Mouse (Mus musculus) heart, embryonic 10.5 days (tissue): ENCODE data around the gene Adprhl1. TPM values are rescaled to one million over a fixed set of nuclear protein-coding genes. Genes with fewer than 3 reads are reported as not detected.

ENCODE experiments used
- microRNA counts: library from miRNA; unstranded; fragments of <30 nt; microRNA quantifications from one replicate; lab custom pipeline; 2017
- microRNA-seq: library from miRNA; unstranded; fragments of <30 nt; microRNA quantifications from one replicate; pipeline ENCODE4, GENCODE M21; 2017
- polyA plus RNA-seq: library from polyadenylated mRNA; unstranded; fragments of >200 nt; fragmentation: Nextera tagmentation; extraction: Ambion mirVana; gene quantifications from 2 replicates; pipeline ENCODE4 v1.2.1, GENCODE M21; 2016

The Adprhl1 gene
- polyA plus RNA-seq, 1 experiment from 2014 or later = 49.3 TPM

MicroRNA genes within 50 kb of the gene (microRNA counts, 519-probe panel; counts per million panel counts)
- microRNA mmu-miR-1968 (lab: Ali Mortazavi, UCI) = not detected

Small RNAs within 50 kb of the gene (microRNA-seq; reads per million reads assigned to microRNA genes)
- 61.1 reads per million, percentile 45 among the genes with 10 or more reads in this experiment for gene Mir1968

Other genes starting within 250 kb of the Adprhl1 start
- 0.07 and 1.0 TPM in 2 replicates for gene F7, start 228.1 kb downstream of the Adprhl1 start, polyA plus RNA-seq
- gene F10, start 216.9 kb downstream of the Adprhl1 start, polyA plus RNA-seq = 3.4 and 12.1 TPM in 2 replicates
- gene Proz, start 193.2 kb downstream of the Adprhl1 start, polyA plus RNA-seq = 0.38 and 1.9 TPM in 2 replicates
- gene Pcid2, start 148.7 kb downstream of the Adprhl1 start, polyA plus RNA-seq = 33.0 and 39.4 TPM in 2 replicates
- gene Cul4a, start 148.5 kb downstream of the Adprhl1 start, polyA plus RNA-seq = 107 and 124 TPM in 2 replicates
- gene Lamp1, start 95.0 kb downstream of the Adprhl1 start, polyA plus RNA-seq = 290 and 334 TPM in 2 replicates
- gene Grtp1, start 53.5 kb downstream of the Adprhl1 start, polyA plus RNA-seq = 30.5 and 34.0 TPM in 2 replicates
- 23.5 and 27.3 TPM in 2 replicates for gene Dcun1d2, start 34.0 kb upstream of the Adprhl1 start, polyA plus RNA-seq
- gene Tmco3, start 34.0 kb upstream of the Adprhl1 start, polyA plus RNA-seq = 37.5 and 39.6 TPM in 2 replicates
- gene Tfdp1, start 84.6 kb upstream of the Adprhl1 start, polyA plus RNA-seq = 120 and 144 TPM in 2 replicates
- not detected in 2 replicates for gene Atp4b, start 142.7 kb upstream of the Adprhl1 start, polyA plus RNA-seq
- 0.10 TPM in 1 of 2 replicates, not detected in the other for gene Grk1, start 150.9 kb upstream of the Adprhl1 start, polyA plus RNA-seq
- 0.18 TPM in 1 of 2 replicates, not detected in the other for gene Tmem255b, start 181.0 kb upstream of the Adprhl1 start, polyA plus RNA-seq
- gene Gas6, start 240.3 kb upstream of the Adprhl1 start, polyA plus RNA-seq = 13.8 and 23.3 TPM in 2 replicates